Mouse (Mus musculus) layer of hippocampus, postnatal 10 days (tissue): ENCODE data around the gene Abhd16a. TPM values are rescaled to one million over a fixed set of nuclear protein-coding genes. Genes with fewer than 3 reads are reported as not detected.
A peak's percentile ranks its signal among the peaks of the same experiment; 100 is the strongest.

Source experiments
- DNase-seq, 2 experiments: peaks; one replicate each; pipeline ENCODE4 v3.0.0; 2021; ENCODE audit warnings: low spot score in 2 of 2
- long read RNA-seq: library from polyadenylated mRNA; stranded (forward); transcript quantifications from one replicate; pipeline ENCODE4 v2.0.0, GENCODE M21; 2023
- total RNA-seq, 2 experiments: library from RNA; stranded (reverse); gene quantifications; 2 replicates each; pipeline ENCODE4 v1.2.3; 2021

Abhd16a gene
- total RNA-seq, result 10 to 100 TPM; 77.4 to 79.9 TPM
- long read RNA-seq, transcript Abhd16a-201 (20 exons, 1,945 nt), result major isoform, 70 of 133 reads
- long read RNA-seq, partial matches to known transcripts, result 52 of 133 reads
- long read RNA-seq, other reads (novel, unspliced or antisense), result 11 of 133 reads

- DNase-seq, result peak; percentile 94 to 95
Observed at GRCm38 (mm10) chr17:35088825-35089644, at the start of gene Abhd16a. Gene Abhd16a, plus strand, starts transcription at chr17:35089263.

GRCm38 (mm10) chr17:35043794-35044193 lies 45.3 kb upstream of the Abhd16a start:
- DNase-seq, result no peak

- DNase-seq, result no peak
Observed at GRCm38 (mm10) chr17:35044904-35045806, 43.9 kb upstream of the Abhd16a start.

GRCm38 (mm10) chr17:35045807-35046680 lies 43.0 kb upstream of the Abhd16a start:
- no peak for DNase-seq

- DNase-seq, result peak; percentile 97 to 98
Observed at GRCm38 (mm10) chr17:35046681-35047455, 42.2 kb upstream of the Abhd16a start, which contains the start of gene Msh5. Gene Msh5, minus strand, starts transcription at chr17:35046745.

GRCm38 (mm10) chr17:35047688-35048087 lies 41.4 kb upstream of the Abhd16a start:
- DNase-seq, result no peak

GRCm38 (mm10) chr17:35048149-35048931 lies 40.7 kb upstream of the Abhd16a start:
- no peak for DNase-seq

GRCm38 (mm10) chr17:35048932-35049440 lies 40.1 kb upstream of the Abhd16a start:
- no peak for DNase-seq

- peak in 1 of 2 experiments; percentile 33 for DNase-seq
Observed at GRCm38 (mm10) chr17:35049561-35050016, 39.5 kb upstream of the Abhd16a start, which contains the start of gene Clic1. Gene Clic1, plus strand, starts transcription at chr17:35049966.

GRCm38 (mm10) chr17:35050126-35050750 lies 38.8 kb upstream of the Abhd16a start:
- peak; percentile 28 to 47 for DNase-seq

GRCm38 (mm10) chr17:35051156-35052086 lies 37.6 kb upstream of the Abhd16a start:
- DNase-seq, result peak; percentile 37 to 46

GRCm38 (mm10) chr17:35052271-35052798 lies 36.7 kb upstream of the Abhd16a start:
- no peak for DNase-seq

GRCm38 (mm10) chr17:35055691-35056495 lies 33.2 kb upstream of the Abhd16a start:
- DNase-seq, result no peak

GRCm38 (mm10) chr17:35057090-35057489 lies 32.0 kb upstream of the Abhd16a start:
- no peak for DNase-seq

GRCm38 (mm10) chr17:35058316-35058715 lies 30.7 kb upstream of the Abhd16a start:
- DNase-seq, result no peak
